Mouse (Mus musculus) heart, adult 2 months (tissue): ENCODE results near the gene Olfr358.

Experiments
- CTCF ChIP-seq: fragments of 200-600 bp; IDR thresholded peaks from 2 replicates; pipeline ENCODE4 v1.8.1; 2022; ENCODE audit warnings: antibody characterized with exemption, mild to moderate bottlenecking, moderate library complexity
- EP300 ChIP-seq: fragments of 200-500 bp; IDR thresholded peaks from 2 replicates; pipeline ENCODE4 v1.6.1; 2011; ENCODE audit warnings: low read depth, low read length, control low read depth; ENCODE audit not compliant: insufficient read depth

GRCm38 (mm10) chr2:36993527-36993926, 15.6 kb downstream of the Olfr358 start, which contains the start of gene Olfr357:
- TF ChIP-seq EP300 (no peak), CTCF (no peak)
